Mouse (Mus musculus): ENCODE measurements around the gene Ppp1r16b. TPM values are rescaled to one million over a fixed set of nuclear protein-coding genes. Genes with fewer than 3 reads are reported as not detected.

Ppp1r16b gene
- polyA plus RNA-seq (2015; fragmentation: Nextera tagmentation; extraction: Ambion mirVana), result 8.4 and 8.7 TPM in 2 replicates

DNA sequence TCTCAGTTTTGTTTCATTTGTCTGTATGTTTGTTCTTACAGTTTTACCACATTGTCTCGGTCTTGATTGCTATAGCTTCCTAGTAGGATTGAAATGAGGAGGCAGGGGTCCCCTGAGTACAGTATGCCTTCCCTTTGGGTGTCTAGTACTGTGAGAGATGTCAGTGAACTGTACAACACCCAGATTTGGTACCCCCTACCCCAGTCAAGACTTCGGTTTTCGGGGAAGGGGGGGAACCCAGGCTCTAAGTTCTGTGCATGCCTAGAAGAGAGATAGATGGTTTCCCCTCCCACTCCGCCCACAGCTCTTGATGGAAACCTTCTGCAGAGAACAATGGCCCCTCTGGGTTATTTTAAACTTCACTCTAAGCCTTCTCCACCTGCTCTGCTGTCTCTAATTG, at the start of gene Ppp1r16b:
TSS of gene Ppp1r16b (plus strand) at position 301 of the 400 bp plus-strand sequence.
- H3K27me3 ChIP-seq, result peaks cover 21% of the 10 kb centered on the region
- no peak for ATAC-seq
- H3K4me2 ChIP-seq (replicated peaks), result no peak within 1 kb of the TSS
- H3K36me3 ChIP-seq, result no peaks in the 10 kb centered on the region
- no peak within 1 kb of the TSS for H3K9ac ChIP-seq (replicated peaks)
- peak within 1 kb of the TSS; percentile 20; the same call in 1 of the 2 replicates for H3K27ac ChIP-seq
- WGBS, result 77% methylated on average over 4 of the region's 4 CpGs
- no peaks in the 10 kb centered on the region for H3K9me3 ChIP-seq
- H3K4me3 ChIP-seq (replicated peaks), result no peak within 1 kb of the TSS
- H3K4me1 ChIP-seq (replicated peaks), result peaks cover 41% of the 10 kb centered on the region

DNA sequence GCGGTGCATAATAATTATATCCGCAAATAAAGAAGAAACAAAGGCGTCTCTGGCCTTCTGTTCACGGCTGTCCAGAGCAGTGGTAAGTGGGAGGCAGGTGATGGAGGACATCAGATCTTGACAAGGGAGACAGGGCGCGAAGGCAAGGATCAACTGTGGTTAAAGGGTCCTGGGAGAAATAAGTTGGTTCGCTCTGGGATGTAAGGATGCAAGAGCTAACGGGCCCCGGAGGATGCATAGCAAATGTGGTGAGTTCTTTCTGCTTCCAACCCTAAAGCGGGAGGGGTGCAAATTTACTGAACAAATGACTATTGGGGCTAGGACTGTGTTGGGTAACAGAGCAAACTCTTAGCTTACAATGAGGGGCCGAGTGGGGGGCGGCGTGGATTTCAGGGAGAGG, 49.5 kb upstream of the Ppp1r16b start:
- Histone ChIP-seq H3K9ac (replicated peaks) (peak overlapping the region; percentile 64), H3K27me3 (peaks cover 92% of the 10 kb centered on the region), H3K36me3 (no peaks in the 10 kb centered on the region), H3K9me3 (no peaks in the 10 kb centered on the region), H3K4me3 (replicated peaks) (peak overlapping the region; percentile 52), H3K27ac (peak overlapping the region; percentile 86), H3K4me1 (replicated peaks) (peaks cover 39% of the 10 kb centered on the region), H3K4me2 (replicated peaks) (peak overlapping the region; percentile 58)
- 3% methylated on average over 13 of the region's 13 CpGs for WGBS
- ATAC-seq, result no peak

- H3K4me1 ChIP-seq (replicated peaks), result peaks cover 36% of the 10 kb centered on the region
- H3K27me3 ChIP-seq, result peaks cover 90% of the 10 kb centered on the region
- H3K4me2 ChIP-seq (replicated peaks), result peak overlapping the region; percentile 58
- H3K9ac ChIP-seq (replicated peaks), result peak overlapping the region; percentile 64
- H3K9me3 ChIP-seq, result no peaks in the 10 kb centered on the region
- WGBS, result 1% methylated on average over 12 of the region's 12 CpGs
- ATAC-seq, result peak; percentile 84
- H3K27ac ChIP-seq, result peak overlapping the region; percentile 86
- H3K4me3 ChIP-seq (replicated peaks), result peak overlapping the region; percentile 52
- H3K36me3 ChIP-seq, result no peaks in the 10 kb centered on the region
Measured at GRCm38 (mm10) chr2:158616296-158616695, 48.9 kb upstream of the Ppp1r16b start.

GRCm38 (mm10) chr2:158616790-158617189, 48.4 kb upstream of the Ppp1r16b start:
- WGBS, result 11% methylated on average over 11 of the region's 11 CpGs
- H3K27ac ChIP-seq, result peak overlapping the region; percentile 86
- H3K27me3 ChIP-seq, result peaks cover 86% of the 10 kb centered on the region
- peak overlapping the region; percentile 58 for H3K4me2 ChIP-seq (replicated peaks)
- peaks cover 36% of the 10 kb centered on the region for H3K4me1 ChIP-seq (replicated peaks)
- no peaks in the 10 kb centered on the region for H3K36me3 ChIP-seq
- H3K9me3 ChIP-seq, result no peaks in the 10 kb centered on the region
- peak; percentile 61 for ATAC-seq
- H3K4me3 ChIP-seq (replicated peaks), result peak overlapping the region; percentile 52
- peak overlapping the region; percentile 64 for H3K9ac ChIP-seq (replicated peaks)

DNA sequence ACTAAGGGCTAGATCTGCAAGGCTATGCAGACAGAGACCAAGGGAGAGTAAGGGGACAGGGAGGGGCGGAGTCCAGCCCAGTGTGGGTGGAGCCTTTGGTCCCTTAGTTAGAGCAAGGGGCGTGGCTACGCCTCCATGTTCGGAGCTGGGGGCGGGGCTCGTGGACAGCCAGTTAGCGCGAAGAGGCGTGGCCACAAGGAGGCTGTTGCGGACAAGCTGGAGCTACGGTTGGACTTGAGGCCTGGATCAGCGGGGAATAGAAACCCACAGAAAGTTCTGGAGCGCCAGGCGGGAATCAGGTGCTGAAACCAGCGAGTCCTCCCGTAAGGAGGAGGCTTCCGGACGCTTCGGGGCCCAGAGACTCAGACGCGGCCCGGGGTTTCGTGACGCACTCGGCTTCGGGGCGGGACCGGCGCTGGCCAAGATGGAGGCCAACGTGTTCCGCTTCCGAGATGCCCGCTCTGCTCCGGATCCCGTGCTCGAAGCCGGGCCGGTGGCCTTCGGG, 40.4 kb upstream of the Ppp1r16b start, which contains the start of gene Actr5:
TSS of gene Actr5 (plus strand) at position 171 of the 505 bp plus-strand sequence.
- Histone ChIP-seq H3K4me3 (replicated peaks) (peak within 1 kb of the TSS; percentile 82), H3K27ac (peak within 1 kb of the TSS; percentile 87), H3K4me1 (replicated peaks) (peaks cover 21% of the 10 kb centered on the region), H3K27me3 (peaks cover 9% of the 10 kb centered on the region), H3K4me2 (replicated peaks) (peak within 1 kb of the TSS; percentile 93), H3K9ac (replicated peaks) (peak within 1 kb of the TSS; percentile 88), H3K36me3 (peaks cover 17% of the 10 kb centered on the region), H3K9me3 (no peaks in the 10 kb centered on the region)
- peak; percentile 92 for ATAC-seq
- under 1% methylated on average over 39 of the region's 39 CpGs for WGBS

DNA sequence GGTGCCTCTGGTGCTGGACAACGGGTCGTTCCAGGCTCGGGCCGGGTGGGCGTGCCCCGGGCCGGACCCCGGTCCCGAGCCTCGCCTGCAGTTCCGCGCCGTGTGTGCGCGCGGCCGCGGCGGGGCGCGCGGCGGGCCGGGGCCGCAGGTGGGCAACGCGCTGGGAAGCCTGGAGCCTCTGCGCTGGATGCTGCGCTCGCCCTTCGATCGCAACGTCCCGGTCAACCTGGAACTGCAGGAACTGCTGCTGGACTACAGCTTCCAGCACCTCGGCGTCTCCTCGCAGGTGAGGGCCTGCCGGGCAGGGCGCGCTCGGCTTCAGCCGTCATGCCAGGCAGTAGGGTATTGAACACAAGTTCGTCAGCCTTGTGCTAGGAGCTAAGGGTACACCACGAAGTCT, 40.0 kb upstream of the Ppp1r16b start:
- H3K9ac ChIP-seq (replicated peaks), result peak overlapping the region; percentile 88
- H3K9me3 ChIP-seq, result no peaks in the 10 kb centered on the region
- peak overlapping the region; percentile 87 for H3K27ac ChIP-seq
- peaks cover 21% of the 10 kb centered on the region for H3K4me1 ChIP-seq (replicated peaks)
- peaks cover 8% of the 10 kb centered on the region for H3K27me3 ChIP-seq
- H3K4me2 ChIP-seq (replicated peaks), result peak overlapping the region; percentile 93
- WGBS, result 0% methylated on average over 44 of the region's 44 CpGs
- peaks cover 22% of the 10 kb centered on the region for H3K36me3 ChIP-seq
- ATAC-seq, result no peak
- peak overlapping the region; percentile 82 for H3K4me3 ChIP-seq (replicated peaks)

- ATAC-seq, result no peak
- H3K4me1 ChIP-seq (replicated peaks), result peaks cover 21% of the 10 kb centered on the region
- WGBS, result 43% methylated on average over 8 of the region's 8 CpGs
- peak overlapping the region; percentile 88 for H3K9ac ChIP-seq (replicated peaks)
- H3K36me3 ChIP-seq, result peaks cover 24% of the 10 kb centered on the region
- no peak overlapping the region; the same call in 1 of the 2 replicates for H3K27ac ChIP-seq
- H3K4me3 ChIP-seq (replicated peaks), result peak overlapping the region; percentile 82
- H3K9me3 ChIP-seq, result no peaks in the 10 kb centered on the region
- peaks cover 8% of the 10 kb centered on the region for H3K27me3 ChIP-seq
- peak overlapping the region; percentile 93 for H3K4me2 ChIP-seq (replicated peaks)
Measured at GRCm38 (mm10) chr2:158625697-158626096, 39.5 kb upstream of the Ppp1r16b start.

GRCm38 (mm10) chr2:158628858-158629257, 36.3 kb upstream of the Ppp1r16b start:
- no peaks in the 10 kb centered on the region for H3K27me3 ChIP-seq
- peaks cover 49% of the 10 kb centered on the region for H3K36me3 ChIP-seq
- WGBS, result 75% methylated on average over 3 of the region's 3 CpGs
- no peak overlapping the region for H3K4me2 ChIP-seq (replicated peaks)
- ATAC-seq, result no peak
- peaks cover 21% of the 10 kb centered on the region for H3K4me1 ChIP-seq (replicated peaks)
- H3K27ac ChIP-seq, result no peak overlapping the region
- no peak overlapping the region for H3K4me3 ChIP-seq (replicated peaks)
- H3K9me3 ChIP-seq, result no peaks in the 10 kb centered on the region
- no peak overlapping the region for H3K9ac ChIP-seq (replicated peaks)

DNA sequence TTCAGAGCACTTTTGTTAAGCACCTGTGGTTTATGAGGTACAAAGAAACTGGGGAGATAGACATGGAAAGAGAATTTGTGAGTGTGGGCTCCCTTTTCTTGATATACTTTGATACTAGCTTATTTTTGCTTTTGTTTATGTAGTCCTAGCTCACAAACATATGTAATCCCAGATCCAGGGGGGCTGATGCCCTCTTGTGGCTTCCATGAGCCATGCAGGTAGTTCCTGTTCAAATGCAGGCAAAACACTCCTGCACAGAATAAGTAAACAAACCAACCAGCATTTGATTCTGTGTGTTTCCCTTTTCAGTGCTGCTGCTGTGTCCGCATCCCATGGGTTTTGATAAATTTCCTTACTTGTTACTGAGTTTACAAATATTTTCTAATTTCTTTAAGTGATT, 35.8 kb upstream of the Ppp1r16b start:
- no peak overlapping the region for H3K4me2 ChIP-seq (replicated peaks)
- no peak overlapping the region for H3K27ac ChIP-seq
- no peak overlapping the region for H3K9ac ChIP-seq (replicated peaks)
- 76% methylated on average over 1 of the region's 1 CpGs for WGBS
- H3K27me3 ChIP-seq, result no peaks in the 10 kb centered on the region
- peaks cover 21% of the 10 kb centered on the region for H3K4me1 ChIP-seq (replicated peaks)
- peaks cover 52% of the 10 kb centered on the region for H3K36me3 ChIP-seq
- H3K4me3 ChIP-seq (replicated peaks), result no peak overlapping the region
- no peak for ATAC-seq
- H3K9me3 ChIP-seq, result no peaks in the 10 kb centered on the region

- H3K27ac ChIP-seq, result no peak overlapping the region
- H3K9ac ChIP-seq (replicated peaks), result no peak overlapping the region
- H3K4me2 ChIP-seq (replicated peaks), result no peak overlapping the region
- peaks cover 75% of the 10 kb centered on the region for H3K36me3 ChIP-seq
- H3K4me3 ChIP-seq (replicated peaks), result no peak overlapping the region
- WGBS, result 77% methylated on average over 5 of the region's 5 CpGs
- peaks cover 5% of the 10 kb centered on the region for H3K4me1 ChIP-seq (replicated peaks)
- no peaks in the 10 kb centered on the region for H3K27me3 ChIP-seq
- no peak for ATAC-seq
- no peaks in the 10 kb centered on the region for H3K9me3 ChIP-seq
Measured at GRCm38 (mm10) chr2:158631873-158632272, 33.3 kb upstream of the Ppp1r16b start.

DNA sequence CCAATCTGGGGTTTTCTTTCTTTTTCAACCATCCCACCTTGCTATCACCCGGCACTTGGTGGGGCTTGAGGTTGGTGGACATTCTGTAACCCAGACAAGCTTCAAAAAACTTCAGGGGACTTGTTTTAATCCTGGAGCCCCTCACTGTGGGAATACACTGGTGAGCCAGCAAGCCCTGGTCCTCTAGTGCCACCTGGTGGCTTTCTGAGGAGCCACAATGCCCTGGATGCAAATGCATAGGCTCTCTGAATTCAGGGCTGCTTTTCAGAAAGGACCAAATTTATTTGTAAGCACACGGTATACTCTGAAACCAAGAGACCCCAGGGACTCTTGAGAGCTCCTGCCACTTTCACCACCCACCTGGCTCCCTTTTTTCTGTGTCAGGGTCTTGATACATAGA, 23.3 kb upstream of the Ppp1r16b start:
- H3K36me3 ChIP-seq, result peaks cover 44% of the 10 kb centered on the region
- H3K27ac ChIP-seq, result no peak overlapping the region
- peak; percentile 61 for ATAC-seq
- no peak overlapping the region for H3K4me3 ChIP-seq (replicated peaks)
- 6% methylated on average over 2 of the region's 2 CpGs for WGBS
- H3K4me1 ChIP-seq (replicated peaks), result no peaks in the 10 kb centered on the region
- no peaks in the 10 kb centered on the region for H3K27me3 ChIP-seq
- no peak overlapping the region for H3K4me2 ChIP-seq (replicated peaks)
- no peaks in the 10 kb centered on the region for H3K9me3 ChIP-seq
- no peak overlapping the region for H3K9ac ChIP-seq (replicated peaks)

- no peak for ATAC-seq
- no peak overlapping the region for H3K27ac ChIP-seq
- no peak overlapping the region for H3K9ac ChIP-seq (replicated peaks)
- WGBS, result 86% methylated on average over 2 of the region's 2 CpGs
- peaks cover 36% of the 10 kb centered on the region for H3K36me3 ChIP-seq
- H3K9me3 ChIP-seq, result no peaks in the 10 kb centered on the region
- no peak overlapping the region for H3K4me2 ChIP-seq (replicated peaks)
- H3K4me1 ChIP-seq (replicated peaks), result no peaks in the 10 kb centered on the region
- H3K4me3 ChIP-seq (replicated peaks), result no peak overlapping the region
- no peaks in the 10 kb centered on the region for H3K27me3 ChIP-seq
Measured at GRCm38 (mm10) chr2:158642587-158642986, 22.6 kb upstream of the Ppp1r16b start.

GRCm38 (mm10) chr2:158643791-158644190, 21.4 kb upstream of the Ppp1r16b start:
- no peak overlapping the region for H3K4me3 ChIP-seq (replicated peaks)
- H3K27ac ChIP-seq, result no peak overlapping the region
- H3K4me2 ChIP-seq (replicated peaks), result no peak overlapping the region
- H3K27me3 ChIP-seq, result no peaks in the 10 kb centered on the region
- no peaks in the 10 kb centered on the region for H3K4me1 ChIP-seq (replicated peaks)
- H3K9ac ChIP-seq (replicated peaks), result no peak overlapping the region
- no peak for ATAC-seq
- 91% methylated on average over 3 of the region's 3 CpGs for WGBS
- H3K9me3 ChIP-seq, result no peaks in the 10 kb centered on the region
- peaks cover 24% of the 10 kb centered on the region for H3K36me3 ChIP-seq

Data from midbrain, embryonic 13.5 days (tissue).